Mouse (Mus musculus) MEL (cell line): ENCODE measurements at regions not wholly inside any gene's neighbourhood (a gene's known extent, or its start where the extent isn't known, plus 50 kb on each side); places are given as distances from the start of the nearest gene placed in this dataset.

Source experiments
- E2F4 ChIP-seq: IDR thresholded peaks from 2 replicates; pipeline ENCODE4 v1.6.1; 2011; ENCODE audit warnings: low read depth, low read length, improper control_type of control experiment, borderline replicate concordance
- POLR2A ChIP-seq, 2 experiments: IDR thresholded peaks; 2 replicates each; pipeline ENCODE4 v1.6.1; 2011 to 2012; ENCODE audit warnings: low read length in 2 of 2, mild to moderate bottlenecking in 2 of 2, control low read depth in 1 of 2, improper control_type of control experiment in 1 of 2, low read depth in 1 of 2, moderate library complexity in 1 of 2; ENCODE audit not compliant: control insufficient read depth in 1 of 2, insufficient read depth in 1 of 2, poor library complexity in 1 of 2
- UBTF ChIP-seq: IDR thresholded peaks from 2 replicates; pipeline ENCODE4 v1.6.1; 2012; ENCODE audit warnings: low read depth, mild to moderate bottlenecking, inconsistent platforms, low read length, improper control_type of control experiment, moderate library complexity, borderline replicate concordance; ENCODE audit not compliant: insufficient read depth
- USF1 ChIP-seq: IDR thresholded peaks from 2 replicates; pipeline ENCODE4 v1.6.1; 2014; ENCODE audit warnings: low read depth, mild to moderate bottlenecking, inconsistent platforms, low read length, improper control_type of control experiment, moderate library complexity
- USF2 ChIP-seq, 2 experiments: IDR thresholded peaks; 2 replicates each; pipeline ENCODE4 v1.6.1; 2011 to 2012; ENCODE audit warnings: improper control_type of control experiment in 2 of 2, low read length in 2 of 2, borderline replicate concordance in 1 of 2, inconsistent platforms in 1 of 2, low read depth in 1 of 2, mild to moderate bottlenecking in 1 of 2; ENCODE audit not compliant: insufficient read depth in 1 of 2
- ZC3H11A ChIP-seq: IDR thresholded peaks from 2 replicates; pipeline ENCODE4 v1.6.1; 2012; ENCODE audit warnings: low read depth, mild to moderate bottlenecking, inconsistent platforms, low read length, improper control_type of control experiment

DNA sequence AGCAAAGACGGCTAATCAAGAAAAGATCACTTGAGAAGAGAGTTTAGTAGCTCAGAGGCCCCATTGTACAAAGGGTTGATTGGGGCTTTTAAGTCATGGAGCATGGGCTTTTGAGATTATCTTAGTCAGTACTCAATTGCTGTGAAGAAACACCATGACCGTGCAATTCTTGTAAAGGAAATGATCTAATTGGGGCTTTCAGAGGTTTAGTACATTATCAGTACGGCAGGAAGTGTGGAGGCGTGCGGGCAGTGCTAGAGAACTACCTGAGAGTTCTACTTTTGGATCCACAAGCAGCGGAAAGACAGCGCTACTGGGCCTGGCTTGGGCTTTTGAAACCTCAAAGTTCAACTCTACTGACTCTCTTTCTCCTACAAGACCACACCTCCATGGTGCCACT lies 1511.2 kb upstream of the Gm6569 start:
- TF ChIP-seq ZC3H11A = no peak
- TF ChIP-seq E2F4 = no peak
- TF ChIP-seq POLR2A (IDR thresholded peaks at IDR 0.05; ENCODE audit: control insufficient read depth in 1 of 2, insufficient read depth in 1 of 2, low read depth in 1 of 2, low read length in 2 of 2, poor library complexity in 1 of 2) = peak in 1 of 2 experiments; percentile 55; a peak in 2 of 4 replicates
- TF ChIP-seq USF2 (IDR thresholded peaks at IDR 0.05; ENCODE audit: borderline replicate concordance in 1 of 2, insufficient read depth in 1 of 2, low read depth in 1 of 2, low read length in 2 of 2) = no peak
- no peak for TF ChIP-seq UBTF
- no peak for TF ChIP-seq USF1
